Mouse (Mus musculus) thymus, adult 2 months (tissue): ENCODE data around the gene Nexn.

ENCODE experiments used
- CTCF ChIP-seq: fragments of 200-500 bp; IDR thresholded peaks from 2 replicates; pipeline ENCODE4 v1.5.1; 2012; ENCODE audit warnings: mild to moderate bottlenecking, control low read depth, low read length, moderate library complexity, borderline replicate concordance; ENCODE audit not compliant: control insufficient read depth, poor library complexity, insufficient read depth; ENCODE audit errors: extremely low read depth
- POLR2A ChIP-seq: fragments of 200-500 bp; IDR thresholded peaks from 2 replicates; pipeline ENCODE4 v1.6.1; 2012; ENCODE audit warnings: mild to moderate bottlenecking, low read length, control low read depth, moderate library complexity; ENCODE audit not compliant: control insufficient read depth, poor library complexity, insufficient read depth; ENCODE audit errors: extremely low read depth

- TF ChIP-seq POLR2A: no peak
- TF ChIP-seq CTCF: no peak
Measured at GRCm38 (mm10) chr3:152235238-152235637, 30.9 kb downstream of the Nexn start.
